Mouse (Mus musculus) v-Abl transformed pro-B cells (cell line): ENCODE measurements around the gene Polr2g.

Source experiments
- in situ Hi-C, 2 experiments: fragments of 400-800 bp; cut with MboI; formaldehyde crosslinking; loops; one replicate each; pipeline ENCODE4 v1.15.1; 2025; ENCODE audit not compliant: unreplicated experiment in 2 of 2

Gene Polr2g

GRCm38 (mm10) chr19:8772996-8773395 lies 25.4 kb downstream of the Polr2g start:
- in situ Hi-C loops, result loop anchor here in 1 of 2 experiments (5.0 kb wide), 1 partner anchor 44 kb away; the partner anchor contains the start of gene Ttc9c

- in situ Hi-C loops, result loop anchor here in 1 of 2 experiments (5.0 kb wide), 1 partner anchor 47 kb away; the partner anchor contains the start of gene Ttc9c
These were observed 27.7 kb downstream of the Polr2g start, which contains the start of gene Tmem223 for GRCm38 (mm10) chr19:8770567-8771270. Gene Tmem223, plus strand, starts transcription at chr19:8770996.

GRCm38 (mm10) chr19:8765562-8765961 lies 32.8 kb downstream of the Polr2g start:
- in situ Hi-C loops, result no loop called here

- in situ Hi-C loops, result no loop called here
These were observed 35.1 kb downstream of the Polr2g start for GRCm38 (mm10) chr19:8763276-8763675.

GRCm38 (mm10) chr19:8760757-8761156 lies 37.6 kb downstream of the Polr2g start:
- in situ Hi-C loops, result no loop called here

- in situ Hi-C loops, result no loop called here
These were observed 39.5 kb downstream of the Polr2g start for GRCm38 (mm10) chr19:8758899-8759298.

- in situ Hi-C loops, result no loop called here
These were observed 40.8 kb downstream of the Polr2g start for GRCm38 (mm10) chr19:8757471-8757998.

- in situ Hi-C loops, result no loop called here
These were observed 41.6 kb downstream of the Polr2g start, which contains the start of gene Nxf1 for GRCm38 (mm10) chr19:8756635-8757387. Gene Nxf1, plus strand, starts transcription at chr19:8757073.

- in situ Hi-C loops, result no loop called here
These were observed 42.7 kb downstream of the Polr2g start for GRCm38 (mm10) chr19:8755652-8756051.

- in situ Hi-C loops, result loop anchor here in 1 of 2 experiments (25.0 kb wide), 1 partner anchor 190 kb away; the partner anchor contains the start of genes Eml3, Mta2 and Rom1
These were observed 51.0 kb downstream of the Polr2g start for GRCm38 (mm10) chr19:8747368-8747767.

GRCm38 (mm10) chr19:8745382-8745781 lies 53.0 kb downstream of the Polr2g start:
- in situ Hi-C loops, result loop anchor here in 1 of 2 experiments (25.0 kb wide), 1 partner anchor 192 kb away; the partner anchor contains the start of genes Eml3, Mta2 and Rom1
